Mouse (Mus musculus) forebrain, embryonic 16.5 days (tissue): ENCODE measurements at regions not wholly inside any gene's neighbourhood (a gene's known extent, or its start where the extent isn't known, plus 50 kb on each side); places are given as distances from the start of the nearest gene placed in this dataset.

Source experiments
- ATAC-seq: fragments of 200-750 bp; cut with Nextera tagmentation; 2 replicates; pipeline ENCODE4 v1.8.0; 2017; ENCODE audit warnings: mild to moderate bottlenecking, moderate library complexity
- H3K27ac ChIP-seq: fragments of 300-500 bp; sonication (generic); 2 replicates; pipeline ENCODE4 v1.5.1; 2014; ENCODE audit warnings: low read length, control low read depth
- H3K27me3 ChIP-seq: fragments of 300-500 bp; sonication (generic); replicated peaks from 2 replicates; pipeline ENCODE4 v1.6.1; 2014; ENCODE audit warnings: low read length; ENCODE audit not compliant: control insufficient read depth, insufficient read depth
- H3K36me3 ChIP-seq: fragments of 300-500 bp; sonication (generic); 2 replicates; pipeline ENCODE4 v1.6.1; 2014; ENCODE audit not compliant: control insufficient read depth, insufficient read depth
- H3K4me1 ChIP-seq: fragments of 300-500 bp; sonication (generic); replicated peaks from 2 replicates; pipeline ENCODE4 v1.6.1; 2014; ENCODE audit warnings: low read length; ENCODE audit not compliant: control insufficient read depth, insufficient read depth
- H3K4me2 ChIP-seq: fragments of 300-500 bp; sonication (generic); 2 replicates; pipeline ENCODE4 v1.6.1; 2014; ENCODE audit warnings: mild to moderate bottlenecking, low read length, control low read depth
- H3K4me3 ChIP-seq: fragments of 300-500 bp; sonication (generic); replicated peaks from 2 replicates; pipeline ENCODE4 v1.5.1; 2014; ENCODE audit warnings: mild to moderate bottlenecking, low read length, control low read depth
- H3K9ac ChIP-seq: fragments of 300-500 bp; sonication (generic); replicated peaks from 2 replicates; pipeline ENCODE4 v1.6.1; 2014; ENCODE audit warnings: low read depth, low read length, control low read depth
- H3K9me3 ChIP-seq: fragments of 300-500 bp; sonication (generic); 2 replicates; pipeline ENCODE4 v1.6.1; 2016; ENCODE audit warnings: low read length; ENCODE audit not compliant: control insufficient read depth
- WGBS: fragments of 180-500 bp; shearing (Covaris S2); extraction: QIAGEN DNeasy Blood & Tissue Kit; methylation state at CpG from one replicate; pipeline ENCODE4 v1.1.7; 2014; 5-methylcytosine and 5-hydroxymethylcytosine counted together

DNA sequence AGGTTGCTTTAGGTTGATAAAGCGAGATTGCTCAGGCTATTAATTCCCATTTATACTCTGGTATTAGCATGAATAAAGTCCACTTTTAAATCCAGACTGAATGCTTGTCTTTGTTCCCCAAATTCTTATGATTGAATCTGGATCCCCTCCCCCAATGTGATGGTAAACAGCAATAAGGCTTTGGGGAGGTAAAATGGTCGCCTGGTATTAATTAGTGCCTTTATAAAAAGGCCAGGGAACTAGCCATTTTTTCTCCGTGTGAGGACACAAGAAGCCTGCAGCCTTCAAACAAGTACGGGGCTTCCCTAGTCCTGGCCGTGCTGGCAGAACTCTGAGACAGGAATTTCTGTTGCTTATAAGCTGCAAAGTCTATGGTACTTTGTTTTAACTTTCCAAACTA is 81.1 kb upstream of the Igfbp7 start:
- ATAC-seq = no peak
- WGBS = 22% methylated on average over 5 of the region's 5 CpGs

GRCm38 (mm10) chr5:77487837-77488827 is 80.3 kb upstream of the Igfbp7 start:
- H3K36me3 ChIP-seq = no peaks in the 10 kb centered on the region
- H3K27ac ChIP-seq = no peak overlapping the region
- peaks cover 12% of the 10 kb centered on the region for H3K4me1 ChIP-seq
- H3K9ac ChIP-seq = no peak overlapping the region
- no peaks in the 10 kb centered on the region for H3K9me3 ChIP-seq
- H3K4me3 ChIP-seq = 0 out of 2 replicates have a peak overlapping the region, but pooled peaks have one; percentile 4
- H3K4me2 ChIP-seq = peak overlapping the region; percentile 38
- no peaks in the 10 kb centered on the region for H3K27me3 ChIP-seq
- peak; percentile 65; the same call in 1 of the 2 replicates for ATAC-seq
- 5% methylated on average over 19 of the region's 19 CpGs for WGBS

More for the DNA sequence above, 81.1 kb upstream of the Igfbp7 start:
- H3K36me3 ChIP-seq = no peaks in the 10 kb centered on the region
- H3K9me3 ChIP-seq = no peaks in the 10 kb centered on the region
- H3K4me2 ChIP-seq = no peak overlapping the region
- H3K9ac ChIP-seq = no peak overlapping the region
- peaks cover 12% of the 10 kb centered on the region for H3K4me1 ChIP-seq
- no peak overlapping the region for H3K4me3 ChIP-seq
- H3K27ac ChIP-seq = no peak overlapping the region
- H3K27me3 ChIP-seq = no peaks in the 10 kb centered on the region

DNA sequence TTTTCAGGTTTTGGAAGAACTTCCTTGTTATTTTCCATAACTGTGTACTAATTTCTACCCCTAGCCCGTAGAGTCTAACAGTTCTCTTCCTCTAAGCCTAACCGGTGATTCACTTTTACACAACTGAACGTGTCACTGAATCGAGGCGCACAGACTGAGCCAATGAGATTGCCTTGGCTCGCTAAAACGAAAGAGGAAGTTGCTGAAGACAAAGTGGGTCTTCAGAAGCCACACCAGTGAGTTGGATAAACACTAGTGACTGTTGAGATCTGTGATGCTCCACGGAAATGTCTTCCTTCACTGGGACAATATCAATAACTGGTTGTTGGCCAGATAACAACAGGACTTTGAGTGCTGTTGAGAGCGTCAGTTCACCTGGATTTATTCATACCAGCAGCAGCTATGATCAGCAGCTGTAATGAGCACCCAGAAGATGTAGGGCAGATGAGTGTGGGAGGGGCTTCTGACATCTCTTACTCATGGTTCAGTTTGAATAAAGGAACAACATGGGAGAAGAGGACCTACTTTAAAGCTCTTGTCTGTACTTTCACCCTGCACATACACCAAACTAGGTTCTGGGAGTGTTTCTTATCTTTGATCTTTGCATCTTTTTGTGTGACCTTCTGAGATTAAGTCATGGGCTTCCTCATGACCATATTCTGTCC is 75.3 kb upstream of the Igfbp7 start:
- ATAC-seq = no peak
- H3K9me3 ChIP-seq = no peaks in the 10 kb centered on the region
- peaks cover 7% of the 10 kb centered on the region for H3K4me1 ChIP-seq
- no peak overlapping the region for H3K27ac ChIP-seq
- H3K9ac ChIP-seq = no peak overlapping the region
- 95% methylated on average over 9 of the region's 9 CpGs for whole genome bisulfite sequencing
- H3K4me2 ChIP-seq = no peak overlapping the region
- H3K36me3 ChIP-seq = no peaks in the 10 kb centered on the region
- no peak overlapping the region for H3K4me3 ChIP-seq
- H3K27me3 ChIP-seq = no peaks in the 10 kb centered on the region

DNA sequence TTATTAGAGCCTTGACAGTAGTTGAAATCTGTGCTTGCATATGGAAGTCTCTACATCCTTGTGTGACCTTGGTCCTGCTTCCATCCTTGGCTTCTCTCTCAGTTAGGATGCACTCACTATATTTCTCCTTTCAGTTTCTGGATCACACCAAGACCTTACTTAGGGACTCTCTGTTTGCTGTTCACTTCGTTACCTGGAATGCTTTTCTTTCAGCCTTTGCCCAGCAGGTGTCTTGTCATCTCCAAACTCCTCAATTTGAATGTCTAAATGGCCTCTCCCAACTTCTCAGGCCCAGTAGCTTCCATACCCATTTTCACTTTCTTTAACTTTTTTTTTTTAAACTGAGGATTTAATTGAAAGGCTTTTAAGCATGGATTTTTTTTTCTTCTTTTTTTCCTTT is 74.0 kb upstream of the Igfbp7 start:
- Histone ChIP-seq H3K4me1 (no peaks in the 10 kb centered on the region), H3K4me3 (no peak overlapping the region), H3K9me3 (no peaks in the 10 kb centered on the region), H3K4me2 (no peak overlapping the region), H3K27ac (no peak overlapping the region), H3K9ac (no peak overlapping the region), H3K27me3 (no peaks in the 10 kb centered on the region), H3K36me3 (no peaks in the 10 kb centered on the region)
- ATAC-seq = no peak
- 45% methylated on average over 1 of the region's 1 CpGs for WGBS

GRCm38 (mm10) chr5:77477794-77478193 is 70.0 kb upstream of the Igfbp7 start:
- Histone ChIP-seq H3K36me3 (no peaks in the 10 kb centered on the region), H3K9me3 (no peaks in the 10 kb centered on the region), H3K27me3 (no peaks in the 10 kb centered on the region), H3K4me2 (no peak overlapping the region), H3K27ac (no peak overlapping the region), H3K9ac (no peak overlapping the region), H3K4me3 (no peak overlapping the region), H3K4me1 (no peaks in the 10 kb centered on the region)
- 67% methylated on average over 9 of the region's 9 CpGs for WGBS
- ATAC-seq = no peak

GRCm38 (mm10) chr5:77473896-77474486 is 66.2 kb upstream of the Igfbp7 start:
- Histone ChIP-seq H3K9ac (no peak overlapping the region), H3K4me2 (no peak overlapping the region), H3K27me3 (no peaks in the 10 kb centered on the region), H3K4me1 (no peaks in the 10 kb centered on the region), H3K4me3 (no peak overlapping the region), H3K36me3 (no peaks in the 10 kb centered on the region), H3K9me3 (no peaks in the 10 kb centered on the region), H3K27ac (no peak overlapping the region)
- ATAC-seq = 0 out of 2 replicates have a peak, but pooled peaks have one; percentile 28
- 69% methylated on average over 8 of the region's 8 CpGs for WGBS

- no peak overlapping the region for H3K4me3 ChIP-seq
- H3K9ac ChIP-seq = no peak overlapping the region
- no peaks in the 10 kb centered on the region for H3K36me3 ChIP-seq
- no peaks in the 10 kb centered on the region for H3K27me3 ChIP-seq
- no peaks in the 10 kb centered on the region for H3K4me1 ChIP-seq
- WGBS = 90% methylated on average over 15 of the region's 15 CpGs
- no peak overlapping the region for H3K4me2 ChIP-seq
- no peak for ATAC-seq
- no peak overlapping the region for H3K27ac ChIP-seq
- no peaks in the 10 kb centered on the region for H3K9me3 ChIP-seq
Observed at GRCm38 (mm10) chr5:77469236-77469766, 61.5 kb upstream of the Igfbp7 start.

- Histone ChIP-seq H3K9me3 (no peaks in the 10 kb centered on the region), H3K9ac (no peak overlapping the region)
Observed at GRCm38 (mm10) chr5:77468467-77468866, 60.6 kb upstream of the Igfbp7 start.

More at GRCm38 (mm10) chr5:77468467-77468866, 60.6 kb upstream of the Igfbp7 start:
- no peak for ATAC-seq
- Histone ChIP-seq H3K36me3 (no peaks in the 10 kb centered on the region), H3K27ac (no peak overlapping the region), H3K4me2 (no peak overlapping the region), H3K27me3 (no peaks in the 10 kb centered on the region), H3K4me3 (no peak overlapping the region), H3K4me1 (no peaks in the 10 kb centered on the region)
- 67% methylated on average over 15 of the region's 15 CpGs for WGBS
